31 mouse cellular contexts compared by ENCODE assay signal in the genomic region with DNA sequence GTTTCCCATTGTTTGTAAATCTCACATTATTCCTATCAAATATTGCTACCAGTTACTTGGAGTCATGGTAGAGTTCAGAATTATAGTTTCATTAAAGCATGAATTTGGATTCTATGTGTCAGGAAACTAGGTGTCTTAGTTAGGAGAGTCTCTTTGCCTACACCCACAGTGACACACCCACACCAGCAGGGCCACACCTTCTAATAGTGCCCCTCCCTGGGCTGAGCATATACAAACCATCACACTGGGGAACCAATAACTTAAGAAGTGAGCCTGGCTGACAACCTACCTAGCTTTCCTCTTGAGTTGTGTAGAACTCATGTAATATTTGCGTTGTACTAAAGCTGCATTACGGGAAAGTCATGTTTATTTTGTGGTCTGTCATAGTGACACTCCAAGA. TPM values are rescaled to one million over a fixed set of nuclear protein-coding genes. Genes with fewer than 3 reads are reported as not detected.
DNase-seq lines count a peak whose midpoint lies in the region; ATAC-seq and TF ChIP-seq lines count a peak whose summit lies in the region.
"Had no signal": no experiment of that assay in that cellular context is flagged by ENCODE, and none has a peak within 500 bp of the region (broad histone marks: within the 10 kb centered on the region; RNA-seq: fewer than 3 reads in every experiment).

No protein-coding gene starts in this region.

- no peaks in the 10 kb centered on the region for H3K9me3 ChIP-seq in hindbrain, embryonic 11.5 days (ENCODE audit: control insufficient read depth, low read length)
- H3K9me3 ChIP-seq in hindbrain, embryonic 16.5 days (ENCODE audit: control insufficient read depth, low read length): no peaks in the 10 kb centered on the region
- no peaks in the 10 kb centered on the region for H3K9me3 ChIP-seq in liver, embryonic 16.5 days (replicated peaks; ENCODE audit: control insufficient read depth, low read length)
- H3K9me3 ChIP-seq in intestine, postnatal 0 days (ENCODE audit: control insufficient read depth): no peaks in the 10 kb centered on the region
- H3K9me3 ChIP-seq: embryonic facial prominence, embryonic 12.5 days; embryonic facial prominence, embryonic 15.5 days; forebrain, embryonic 13.5 days; heart, embryonic 10.5 days; heart, embryonic 13.5 days; hindbrain, embryonic 13.5 days had no signal

- H3K36me3 ChIP-seq in hindbrain, embryonic 11.5 days (ENCODE audit: control insufficient read depth, insufficient read depth, low read length): 0 out of 2 replicates have a peak, but pooled peaks cover 2% of the 10 kb centered on the region
- peaks cover 10% of the 10 kb centered on the region for H3K36me3 ChIP-seq in hindbrain, embryonic 16.5 days (ENCODE audit: control insufficient read depth, insufficient read depth, low read length)
- H3K36me3 ChIP-seq in liver, embryonic 16.5 days (ENCODE audit: control insufficient read depth, insufficient read depth): peaks cover 14% of the 10 kb centered on the region
- peaks cover 34% of the 10 kb centered on the region for H3K36me3 ChIP-seq in intestine, postnatal 0 days (ENCODE audit: control insufficient read depth, insufficient read depth)

- no peaks in the 10 kb centered on the region for H3K4me1 ChIP-seq in hindbrain, embryonic 11.5 days (replicated peaks; ENCODE audit: control insufficient read depth, insufficient read depth, low read length)
- H3K4me1 ChIP-seq in hindbrain, embryonic 16.5 days (ENCODE audit: control insufficient read depth, insufficient read depth, low read depth, low read length): no peaks in the 10 kb centered on the region
- peaks cover 6% of the 10 kb centered on the region; the same call in 1 of the 2 replicates for H3K4me1 ChIP-seq in liver, embryonic 16.5 days (ENCODE audit: control insufficient read depth, low read depth, low read length)
- no peaks in the 10 kb centered on the region for H3K4me1 ChIP-seq in intestine, postnatal 0 days (replicated peaks; ENCODE audit: control insufficient read depth, insufficient read depth, low read length)
- H3K4me1 ChIP-seq: embryonic facial prominence, embryonic 12.5 days; embryonic facial prominence, embryonic 15.5 days; forebrain, embryonic 13.5 days; heart, embryonic 10.5 days; heart, embryonic 13.5 days had no signal

- TF ChIP-seq CTCF in intestine, postnatal 0 days (IDR thresholded peaks at IDR 0.05; ENCODE audit: low read depth): no peak

- H3K4me3 ChIP-seq in hindbrain, embryonic 11.5 days (ENCODE audit: low read depth, low read length): no peak overlapping the region
- H3K4me3 ChIP-seq in hindbrain, embryonic 16.5 days (ENCODE audit: low read length): no peak overlapping the region
- H3K4me3 ChIP-seq in liver, embryonic 16.5 days (ENCODE audit: low read depth, low read length): no peak overlapping the region
- H3K4me3 ChIP-seq in intestine, postnatal 0 days (ENCODE audit: low read depth, low read length): no peak overlapping the region
- H3K4me3 ChIP-seq: embryonic facial prominence, embryonic 12.5 days; embryonic facial prominence, embryonic 15.5 days; erythroblast, embryonic 14.5 days; forebrain, embryonic 13.5 days; heart, adult 2 months; heart, embryonic 10.5 days; heart, embryonic 13.5 days; hindbrain, embryonic 13.5 days had no signal

- H3K9ac ChIP-seq in hindbrain, embryonic 11.5 days (ENCODE audit: low read depth, low read length): no peak overlapping the region
- no peak overlapping the region for H3K9ac ChIP-seq in hindbrain, embryonic 16.5 days (ENCODE audit: low read depth, low read length)
- H3K9ac ChIP-seq in liver, embryonic 16.5 days (ENCODE audit: low read depth, low read length): no peak overlapping the region
- no peak overlapping the region for H3K9ac ChIP-seq in intestine, postnatal 0 days (ENCODE audit: low read depth, low read length)
- H3K9ac ChIP-seq: embryonic facial prominence, embryonic 12.5 days; embryonic facial prominence, embryonic 15.5 days; forebrain, embryonic 13.5 days; heart, embryonic 13.5 days; hindbrain, embryonic 13.5 days had no signal

- H3K27ac ChIP-seq in hindbrain, embryonic 11.5 days (ENCODE audit: low read depth, low read length): no peak overlapping the region
- no peak overlapping the region for H3K27ac ChIP-seq in hindbrain, embryonic 16.5 days (ENCODE audit: low read depth, low read length)
- no peak overlapping the region for H3K27ac ChIP-seq in liver, embryonic 16.5 days (ENCODE audit: low read length)
- H3K27ac ChIP-seq in intestine, postnatal 0 days (ENCODE audit: low read depth, low read length): no peak overlapping the region
- H3K27ac ChIP-seq: embryonic facial prominence, embryonic 12.5 days; embryonic facial prominence, embryonic 15.5 days; forebrain, embryonic 13.5 days; heart, adult 2 months; heart, embryonic 10.5 days; heart, embryonic 13.5 days; hindbrain, embryonic 13.5 days; hindbrain, postnatal 0 days had no signal

- 95% methylated on average over 2 of the region's 2 CpGs for WGBS in hindbrain, embryonic 11.5 days
- WGBS in hindbrain, embryonic 16.5 days: 97% methylated on average over 2 of the region's 2 CpGs
- 90% methylated on average over 2 of the region's 2 CpGs for WGBS in liver, embryonic 16.5 days (ENCODE audit: insufficient replicate concordance)
- 90% methylated on average over 2 of the region's 2 CpGs for WGBS in intestine, postnatal 0 days

- DNase-seq in hindbrain, embryonic 11.5 days (ENCODE audit: low spot score): no peak
- peak; percentile 19 for DNase-seq in c-Kit-negative CD71-positive TER-119-positive erythroid progenitor cells, embryonic 14.5 days (ENCODE audit: low read depth, low spot score)
- DNase-seq in lung, postnatal 36 days: no peak
- DNase-seq: adrenal gland, adult 8-10 months; adrenal gland, postnatal 25 days; cerebellum, adult 11-12 months; cerebellum, adult 8-10 months; cerebellum, postnatal 14 days; gastrocnemius, postnatal 10 days; gastrocnemius, postnatal 36 days; heart, adult 2 months had no signal

- 0 out of 2 replicates have a peak, but pooled peaks have one; percentile 48 for ATAC-seq in hindbrain, embryonic 11.5 days (ENCODE audit: low FRiP score)
- ATAC-seq in hindbrain, embryonic 16.5 days: no peak
- peak; percentile 57; the same call in 1 of the 2 replicates for ATAC-seq in erythroblast, adult 5-6 weeks (replicated peaks; ENCODE audit: low FRiP score, poor library complexity, severe bottlenecking)
- peak; percentile 64; the same call in 1 of the 2 replicates for ATAC-seq in liver, embryonic 16.5 days (ENCODE audit: low read depth)
- ATAC-seq in intestine, postnatal 0 days: no peak
- ATAC-seq: activated CD4-positive, CD25-positive, alpha-beta regulatory T cell, adult 4 months; forebrain, embryonic 13.5 days; forebrain, embryonic 16.5 days; hindbrain, postnatal 0 days; inflammation-experienced regulatory T-cells, adult 6 months had no signal

- no peak overlapping the region for H3K4me2 ChIP-seq in hindbrain, embryonic 11.5 days (replicated peaks; ENCODE audit: low read depth, low read length)
- H3K4me2 ChIP-seq in hindbrain, embryonic 16.5 days (ENCODE audit: low read length): no peak overlapping the region
- no peak overlapping the region for H3K4me2 ChIP-seq in liver, embryonic 16.5 days (ENCODE audit: low read depth, low read length)
- no peak overlapping the region for H3K4me2 ChIP-seq in intestine, postnatal 0 days (replicated peaks; ENCODE audit: low read depth)
- H3K4me2 ChIP-seq: embryonic facial prominence, embryonic 12.5 days; embryonic facial prominence, embryonic 15.5 days; forebrain, embryonic 13.5 days; heart, embryonic 13.5 days; hindbrain, embryonic 13.5 days had no signal

- H3K27me3 ChIP-seq in hindbrain, embryonic 11.5 days (ENCODE audit: control insufficient read depth, insufficient read depth, low read length): no peaks in the 10 kb centered on the region
- no peaks in the 10 kb centered on the region for H3K27me3 ChIP-seq in hindbrain, embryonic 16.5 days (replicated peaks; ENCODE audit: control insufficient read depth, insufficient read depth, low read length)
- H3K27me3 ChIP-seq in liver, embryonic 16.5 days (ENCODE audit: control insufficient read depth, insufficient read depth, low read depth, low read length): no peaks in the 10 kb centered on the region
- no peaks in the 10 kb centered on the region for H3K27me3 ChIP-seq in intestine, postnatal 0 days (replicated peaks; ENCODE audit: control insufficient read depth, insufficient read depth, low read length)
- H3K27me3 ChIP-seq: embryonic facial prominence, embryonic 12.5 days; embryonic facial prominence, embryonic 15.5 days; forebrain, embryonic 13.5 days; heart, embryonic 13.5 days; hindbrain, embryonic 13.5 days had no signal

RNA-seq across cellular contexts. Expression of a gene that starts 7.6 kb away (rescaled TPM):
- polyA plus RNA-seq in hindbrain, embryonic 11.5 days (2014; fragmentation: Nextera tagmentation; extraction: Ambion mirVana): 22.7 and 23.4 TPM in 2 replicates
- 6.8 and 7.2 TPM in 2 replicates for polyA plus RNA-seq in hindbrain, embryonic 16.5 days (2015; fragmentation: Nextera tagmentation; extraction: Ambion mirVana)
- total RNA-seq in erythroblast, adult 5-6 weeks (2015; ENCODE audit: low replicate concordance): 4.4 and 5.2 TPM in 2 replicates
- 3.1 and 3.6 TPM in 2 replicates for total RNA-seq in erythroblast, adult 5-6 weeks (2017; ENCODE audit: low replicate concordance)
- 4.0 and 4.6 TPM in 2 replicates for polyA plus RNA-seq in liver, embryonic 16.5 days (2015; fragmentation: Nextera tagmentation; extraction: Ambion mirVana)
- polyA plus RNA-seq in intestine, postnatal 0 days (2015; fragmentation: Nextera tagmentation; extraction: Ambion mirVana): 2.1 and 3.0 TPM in 2 replicates

RNA-seq across cellular contexts. Expression of a gene that starts 7.7 kb away (rescaled TPM):
- polyA plus RNA-seq in hindbrain, embryonic 11.5 days (2014; fragmentation: Nextera tagmentation; extraction: Ambion mirVana): 14.4 and 20.2 TPM in 2 replicates
- 28.3 and 34.2 TPM in 2 replicates for polyA plus RNA-seq in hindbrain, embryonic 16.5 days (2015; fragmentation: Nextera tagmentation; extraction: Ambion mirVana)
- not detected in 2 replicates for total RNA-seq in erythroblast, adult 5-6 weeks (2015; ENCODE audit: low replicate concordance)
- not detected in 2 replicates for total RNA-seq in erythroblast, adult 5-6 weeks (2017; ENCODE audit: low replicate concordance)
- polyA plus RNA-seq in liver, embryonic 16.5 days (2015; fragmentation: Nextera tagmentation; extraction: Ambion mirVana): 0.58 TPM in 2 replicates
- polyA plus RNA-seq in intestine, postnatal 0 days (2015; fragmentation: Nextera tagmentation; extraction: Ambion mirVana): 2.6 and 3.7 TPM in 2 replicates
- polyA plus RNA-seq: erythroblast, embryonic 14.5 days had no signal

RNA-seq across cellular contexts. Expression of a gene that starts 22.2 kb away (rescaled TPM):
- polyA plus RNA-seq in hindbrain, embryonic 11.5 days (2014; fragmentation: Nextera tagmentation; extraction: Ambion mirVana): 0.15 and 0.31 TPM in 2 replicates
- 0.61 and 0.69 TPM in 2 replicates for polyA plus RNA-seq in hindbrain, embryonic 16.5 days (2015; fragmentation: Nextera tagmentation; extraction: Ambion mirVana)
- not detected in 2 replicates for total RNA-seq in erythroblast, adult 5-6 weeks (2015; ENCODE audit: low replicate concordance)
- not detected in 2 replicates for total RNA-seq in erythroblast, adult 5-6 weeks (2017; ENCODE audit: low replicate concordance)
- not detected in 2 replicates for polyA plus RNA-seq in liver, embryonic 16.5 days (2015; fragmentation: Nextera tagmentation; extraction: Ambion mirVana)
- polyA plus RNA-seq in intestine, postnatal 0 days (2015; fragmentation: Nextera tagmentation; extraction: Ambion mirVana): not detected in 2 replicates
- total RNA-seq: ES-E14; gastrocnemius, adult 18-20 months; gastrocnemius, postnatal 36 days; granulocyte monocyte progenitor cell, adult 5-6 weeks; heart, postnatal 25 days; hematopoietic stem cell, adult 5-6 weeks had no signal
- polyA plus RNA-seq: activated CD4-positive, CD25-positive, alpha-beta regulatory T cell, adult 4 months; erythroblast, embryonic 14.5 days; heart, adult 2 months; heart, embryonic 13.5 days had no signal

Comparison
In these comparisons a context has a peak if more than half of its experiments do, and no peak if none do; other contexts are left out.
1. ATAC-seq: peak in hindbrain, embryonic 11.5 days (single experiment), erythroblast, adult 5-6 weeks (single experiment) and liver, embryonic 16.5 days (single experiment); none in hindbrain, embryonic 16.5 days (single experiment) and intestine, postnatal 0 days (single experiment).